Mouse (Mus musculus) E14TG2a.4 (cell line): ENCODE results near the gene Neurl2.

Experiments used
- H3K27me3 ChIP-seq: 2 replicates; pipeline ENCODE4 v1.6.1; 2014; ENCODE audit warnings: low read length, control low read depth; ENCODE audit not compliant: insufficient read depth
- H3K36me3 ChIP-seq: 2 replicates; pipeline ENCODE4 v1.6.1; 2014; ENCODE audit warnings: low read length, control low read depth; ENCODE audit not compliant: insufficient read depth
- H3K4me1 ChIP-seq: replicated peaks from 2 replicates; pipeline ENCODE4 v1.6.1; 2014; ENCODE audit warnings: low read depth, low read length, control low read depth
- H3K4me3 ChIP-seq: replicated peaks from 2 replicates; pipeline ENCODE4 v1.5.1; 2014; ENCODE audit warnings: mild to moderate bottlenecking, low read length
- H3K9me3 ChIP-seq: 2 replicates; pipeline ENCODE4 v1.6.1; 2014; ENCODE audit warnings: low read length, control low read depth
- CTCF ChIP-seq: conservative IDR thresholded peaks from 2 replicates; pipeline ENCODE4 v1.5.1; 2014; ENCODE audit warnings: low read length
- NANOG ChIP-seq: IDR thresholded peaks from 2 replicates; pipeline ENCODE4 v1.6.1; 2014; ENCODE audit warnings: borderline replicate concordance, low read length, mixed read lengths
- POU5F1 ChIP-seq: IDR thresholded peaks from 2 replicates; pipeline ENCODE4 v1.6.1; 2014; ENCODE audit warnings: low read length, borderline replicate concordance

Neurl2 gene

GRCm38 (mm10) chr2:164827146-164827850, 6.0 kb downstream of the Neurl2 start:
- H3K27me3 ChIP-seq, result no peaks in the 10 kb centered on the region
- peak overlapping the region; percentile 93 for H3K4me3 ChIP-seq

GRCm38 (mm10) chr2:164825521-164825920, 7.7 kb downstream of the Neurl2 start:
- Histone ChIP-seq H3K4me1 (peaks cover 89% of the 10 kb centered on the region), H3K36me3 (peaks cover 66% of the 10 kb centered on the region), H3K27me3 (no peaks in the 10 kb centered on the region), H3K9me3 (no peaks in the 10 kb centered on the region), H3K4me3 (peak overlapping the region; percentile 93)
- TF ChIP-seq CTCF (no peak), POU5F1 (no peak), NANOG (no peak)

More at GRCm38 (mm10) chr2:164827146-164827850, 6.0 kb downstream of the Neurl2 start:
- Histone ChIP-seq H3K36me3 (peaks cover 56% of the 10 kb centered on the region), H3K4me1 (peaks cover 86% of the 10 kb centered on the region), H3K9me3 (no peaks in the 10 kb centered on the region)
- TF ChIP-seq CTCF (no peak), NANOG (no peak)

- TF ChIP-seq POU5F1 (no peak), NANOG (peak; percentile 54; the same call in 1 of the 2 replicates)
- peaks cover 89% of the 10 kb centered on the region for H3K4me1 ChIP-seq
- H3K4me3 ChIP-seq, result peak overlapping the region; percentile 93
- no peaks in the 10 kb centered on the region for H3K9me3 ChIP-seq
- H3K36me3 ChIP-seq, result peaks cover 77% of the 10 kb centered on the region
- no peaks in the 10 kb centered on the region for H3K27me3 ChIP-seq
These were observed 9.3 kb downstream of the Neurl2 start for GRCm38 (mm10) chr2:164823969-164824368.

- TF ChIP-seq POU5F1, result no peak
- TF ChIP-seq CTCF, result no peak
- TF ChIP-seq NANOG, result no peak
- Histone ChIP-seq H3K4me1 (peaks cover 89% of the 10 kb centered on the region), H3K36me3 (peaks cover 72% of the 10 kb centered on the region), H3K4me3 (peak overlapping the region; percentile 93), H3K9me3 (no peaks in the 10 kb centered on the region), H3K27me3 (no peaks in the 10 kb centered on the region)
These were observed 10.1 kb downstream of the Neurl2 start for GRCm38 (mm10) chr2:164823181-164823585.

GRCm38 (mm10) chr2:164822636-164823165, 10.6 kb downstream of the Neurl2 start, which contains the start of gene Zswim1:
Zswim1 (plus strand) TSS chr2:164822686.
- peaks cover 68% of the 10 kb centered on the region for H3K36me3 ChIP-seq
- no peaks in the 10 kb centered on the region for H3K27me3 ChIP-seq
- no peak for TF ChIP-seq CTCF
- TF ChIP-seq POU5F1, result no peak
- no peak for TF ChIP-seq NANOG
- peaks cover 89% of the 10 kb centered on the region for H3K4me1 ChIP-seq
- no peaks in the 10 kb centered on the region for H3K9me3 ChIP-seq
- peak within 1 kb of the TSS; percentile 93 for H3K4me3 ChIP-seq

- Histone ChIP-seq H3K4me1 (peaks cover 89% of the 10 kb centered on the region), H3K4me3 (peak overlapping the region; percentile 93), H3K27me3 (no peaks in the 10 kb centered on the region), H3K9me3 (no peaks in the 10 kb centered on the region), H3K36me3 (peaks cover 51% of the 10 kb centered on the region)
- TF ChIP-seq NANOG (no peak), POU5F1 (no peak), CTCF (no peak)
These were observed 12.2 kb downstream of the Neurl2 start for GRCm38 (mm10) chr2:164821060-164821459.

GRCm38 (mm10) chr2:164817703-164818102, 15.6 kb downstream of the Neurl2 start:
- Histone ChIP-seq H3K9me3 (no peaks in the 10 kb centered on the region), H3K27me3 (no peaks in the 10 kb centered on the region), H3K4me3 (peak overlapping the region; percentile 18; the same call in 1 of the 2 replicates), H3K4me1 (peaks cover 89% of the 10 kb centered on the region), H3K36me3 (peaks cover 58% of the 10 kb centered on the region)
- no peak for TF ChIP-seq NANOG
- TF ChIP-seq POU5F1, result no peak
- TF ChIP-seq CTCF, result no peak

- Histone ChIP-seq H3K4me1 (peaks cover 86% of the 10 kb centered on the region), H3K4me3 (peak overlapping the region; percentile 18; the same call in 1 of the 2 replicates), H3K27me3 (no peaks in the 10 kb centered on the region), H3K36me3 (peaks cover 63% of the 10 kb centered on the region), H3K9me3 (no peaks in the 10 kb centered on the region)
- TF ChIP-seq POU5F1, result no peak
- TF ChIP-seq CTCF, result no peak
- no peak for TF ChIP-seq NANOG
These were observed 16.1 kb downstream of the Neurl2 start for GRCm38 (mm10) chr2:164817206-164817605.

- Histone ChIP-seq H3K9me3 (no peaks in the 10 kb centered on the region), H3K4me3 (no peak overlapping the region), H3K4me1 (peaks cover 72% of the 10 kb centered on the region), H3K36me3 (peaks cover 61% of the 10 kb centered on the region), H3K27me3 (no peaks in the 10 kb centered on the region)
- TF ChIP-seq NANOG (no peak), POU5F1 (no peak)
These were observed 17.4 kb downstream of the Neurl2 start for GRCm38 (mm10) chr2:164815821-164816220.
